Mouse (Mus musculus) testis, adult 2 months (tissue): ENCODE data around the gene Rab14.

Experiments
- CTCF ChIP-seq: fragments of 200-500 bp; IDR thresholded peaks from 2 replicates; pipeline ENCODE4 v1.5.1; 2012; ENCODE audit warnings: low read depth, mild to moderate bottlenecking, inconsistent platforms, low read length, moderate library complexity; ENCODE audit not compliant: control insufficient read depth, insufficient read depth, insufficient replicate concordance
- POLR2A ChIP-seq: fragments of 200-500 bp; IDR thresholded peaks from 2 replicates; pipeline ENCODE4 v1.6.1; 2012; ENCODE audit warnings: low read depth, mild to moderate bottlenecking, inconsistent platforms, low read length, moderate library complexity; ENCODE audit not compliant: control insufficient read depth

GRCm38 (mm10) chr2:35213345-35213910 is 12.5 kb upstream of the Rab14 start:
- TF ChIP-seq CTCF, result no peak
- TF ChIP-seq POLR2A, result no peak
